Comparison of ENCODE assay signal across 22 mouse cellular contexts in genomic region chr9:41087831-41088383, GRCm38 (mm10).
DNase-seq lines count a peak whose midpoint lies in the region; ATAC-seq and TF ChIP-seq lines count a peak whose summit lies in the region.
"Had no signal": no experiment of that assay in that cellular context is flagged by ENCODE, and none has a peak within 500 bp of the region (broad histone marks: within the 10 kb centered on the region; RNA-seq: fewer than 3 reads in every experiment).

No protein-coding gene starts in this region.

- no peak overlapping the region for H3K4me3 ChIP-seq in heart, embryonic 10.5 days
- H3K4me3 ChIP-seq in liver, embryonic 12.5 days: no peak overlapping the region
- peak overlapping the region; percentile 42 for H3K4me3 ChIP-seq in megakaryocyte, embryonic 14.5 days (replicated peaks)
- H3K4me3 ChIP-seq in left cerebral cortex, adult 2 months: no peak overlapping the region
- H3K4me3 ChIP-seq: embryonic facial prominence, embryonic 13.5 days; heart, adult 2 months; stomach, embryonic 15.5 days had no signal

- intact Hi-C loops in left cerebral cortex, adult 2 months (cut with DNase I): no loop called here

- no peak for DNase-seq in heart, embryonic 10.5 days (ENCODE audit: low spot score)
- no peak for DNase-seq in heart, adult 8-10 months (ENCODE audit: low spot score)
- DNase-seq in liver: peak; percentile 27
- no peak for DNase-seq in c-Kit-positive CD71-positive TER-119-positive erythroid progenitor cells, embryonic 14.5 days (ENCODE audit: low spot score)
- DNase-seq in left cerebral cortex, adult 2 months (ENCODE audit: extremely low spot score in 1 of 2, low spot score in 2 of 2): no peak
- DNase-seq: cerebellum, adult 9-11 months; gastrocnemius, postnatal 14 days; heart, adult 2 months; heart, postnatal 10 days; layer of hippocampus, postnatal 36 days; lung, adult 2 months; lung, postnatal 4 days; midbrain, embryonic 14.5 days; retina, postnatal 1 day; thymus, adult 18-20 months had no signal

- H3K36me3 ChIP-seq in heart, embryonic 10.5 days: no peaks in the 10 kb centered on the region
- H3K36me3 ChIP-seq in liver, embryonic 12.5 days: no peaks in the 10 kb centered on the region
- peaks cover 83% of the 10 kb centered on the region for H3K36me3 ChIP-seq in megakaryocyte, embryonic 14.5 days (replicated peaks; ENCODE audit: low read length)
- H3K36me3 ChIP-seq: embryonic facial prominence, embryonic 13.5 days; stomach, embryonic 15.5 days had no signal

- H3K27me3 ChIP-seq in heart, embryonic 10.5 days (ENCODE audit: insufficient read depth, poor library complexity, severe bottlenecking): no peaks in the 10 kb centered on the region
- H3K27me3 ChIP-seq in liver, embryonic 12.5 days (replicated peaks): no peaks in the 10 kb centered on the region
- no peaks in the 10 kb centered on the region for H3K27me3 ChIP-seq in megakaryocyte, embryonic 14.5 days (replicated peaks)
- H3K27me3 ChIP-seq: embryonic facial prominence, embryonic 13.5 days; stomach, embryonic 15.5 days had no signal

- WGBS in heart, embryonic 10.5 days: 71% methylated on average over 9 of the region's 9 CpGs
- WGBS in liver, embryonic 12.5 days (ENCODE audit: insufficient replicate concordance): 46% methylated on average over 9 of the region's 9 CpGs

- TF ChIP-seq CTCF in left cerebral cortex, adult 2 months (IDR thresholded peaks at IDR 0.05): no peak

- H3K27ac ChIP-seq in heart, embryonic 10.5 days: peak overlapping the region; percentile 52; the same call in 1 of the 2 replicates
- no peak overlapping the region for H3K27ac ChIP-seq in liver, embryonic 12.5 days
- H3K27ac ChIP-seq in left cerebral cortex, adult 2 months: no peak overlapping the region
- H3K27ac ChIP-seq: embryonic facial prominence, embryonic 13.5 days; heart, adult 2 months; stomach, embryonic 15.5 days had no signal

- no peak overlapping the region for H3K9ac ChIP-seq in liver, embryonic 12.5 days
- H3K9ac ChIP-seq: embryonic facial prominence, embryonic 13.5 days; stomach, embryonic 15.5 days had no signal

- no peak overlapping the region for H3K4me2 ChIP-seq in liver, embryonic 12.5 days
- H3K4me2 ChIP-seq: embryonic facial prominence, embryonic 13.5 days; stomach, embryonic 15.5 days had no signal

- H3K9me3 ChIP-seq in heart, embryonic 10.5 days: no peaks in the 10 kb centered on the region
- no peaks in the 10 kb centered on the region for H3K9me3 ChIP-seq in liver, embryonic 12.5 days (replicated peaks)
- no peaks in the 10 kb centered on the region for H3K9me3 ChIP-seq in megakaryocyte, embryonic 14.5 days
- H3K9me3 ChIP-seq: embryonic facial prominence, embryonic 13.5 days; stomach, embryonic 15.5 days had no signal

- ATAC-seq in liver, embryonic 12.5 days: no peak
- ATAC-seq in common myeloid progenitor, adult 5-6 weeks (replicated peaks; ENCODE audit: low read depth, poor library complexity, severe bottlenecking): peak; percentile 55
- ATAC-seq: forebrain, embryonic 14.5 days; inflammation-experienced regulatory T-cells, adult 6 months had no signal

- H3K4me1 ChIP-seq in heart, embryonic 10.5 days: peaks cover 52% of the 10 kb centered on the region
- H3K4me1 ChIP-seq in liver, embryonic 12.5 days: peaks cover 49% of the 10 kb centered on the region
- peaks cover 98% of the 10 kb centered on the region for H3K4me1 ChIP-seq in megakaryocyte, embryonic 14.5 days
